Mouse (Mus musculus) forebrain, embryonic 16.5 days (tissue): ENCODE measurements around the gene Dnaja2. TPM values are rescaled to one million over a fixed set of nuclear protein-coding genes. Genes with fewer than 3 reads are reported as not detected.

ENCODE experiments used
- ATAC-seq: fragments of 200-750 bp; cut with Nextera tagmentation; 2 replicates; pipeline ENCODE4 v1.8.0; 2017; ENCODE audit warnings: mild to moderate bottlenecking, moderate library complexity
- H3K27ac ChIP-seq: fragments of 300-500 bp; sonication (generic); 2 replicates; pipeline ENCODE4 v1.5.1; 2014; ENCODE audit warnings: low read length, control low read depth
- H3K27me3 ChIP-seq: fragments of 300-500 bp; sonication (generic); replicated peaks from 2 replicates; pipeline ENCODE4 v1.6.1; 2014; ENCODE audit warnings: low read length; ENCODE audit not compliant: control insufficient read depth, insufficient read depth
- H3K36me3 ChIP-seq: fragments of 300-500 bp; sonication (generic); 2 replicates; pipeline ENCODE4 v1.6.1; 2014; ENCODE audit not compliant: control insufficient read depth, insufficient read depth
- H3K4me1 ChIP-seq: fragments of 300-500 bp; sonication (generic); replicated peaks from 2 replicates; pipeline ENCODE4 v1.6.1; 2014; ENCODE audit warnings: low read length; ENCODE audit not compliant: control insufficient read depth, insufficient read depth
- H3K4me2 ChIP-seq: fragments of 300-500 bp; sonication (generic); 2 replicates; pipeline ENCODE4 v1.6.1; 2014; ENCODE audit warnings: mild to moderate bottlenecking, low read length, control low read depth
- H3K4me3 ChIP-seq: fragments of 300-500 bp; sonication (generic); replicated peaks from 2 replicates; pipeline ENCODE4 v1.5.1; 2014; ENCODE audit warnings: mild to moderate bottlenecking, low read length, control low read depth
- H3K9ac ChIP-seq: fragments of 300-500 bp; sonication (generic); replicated peaks from 2 replicates; pipeline ENCODE4 v1.6.1; 2014; ENCODE audit warnings: low read depth, low read length, control low read depth
- H3K9me3 ChIP-seq: fragments of 300-500 bp; sonication (generic); 2 replicates; pipeline ENCODE4 v1.6.1; 2016; ENCODE audit warnings: low read length; ENCODE audit not compliant: control insufficient read depth
- WGBS: fragments of 180-500 bp; shearing (Covaris S2); extraction: QIAGEN DNeasy Blood & Tissue Kit; methylation state at CpG from one replicate; pipeline ENCODE4 v1.1.7; 2014; 5-methylcytosine and 5-hydroxymethylcytosine counted together
- polyA plus RNA-seq: library from polyadenylated mRNA; unstranded; fragments of >200 nt; fragmentation: Nextera tagmentation; extraction: Ambion mirVana; gene quantifications from 2 replicates; pipeline ENCODE4 v1.2.1, GENCODE M21; 2015

Dnaja2 gene
- polyA plus RNA-seq, 1 experiment from 2014 or later: 169 TPM

- ATAC-seq: no peak
- Histone ChIP-seq H3K4me1 (0 out of 2 replicates have a peak, but pooled peaks cover 4% of the 10 kb centered on the region), H3K9me3 (no peaks in the 10 kb centered on the region), H3K4me2 (no peak overlapping the region), H3K9ac (no peak overlapping the region), H3K4me3 (no peak overlapping the region), H3K27ac (no peak overlapping the region), H3K36me3 (no peaks in the 10 kb centered on the region), H3K27me3 (no peaks in the 10 kb centered on the region)
- WGBS: 92% methylated on average over 1 of the region's 1 CpGs
Observed at GRCm38 (mm10) chr8:85591532-85591931, 36.4 kb upstream of the Dnaja2 start.

GRCm38 (mm10) chr8:85590258-85590657 lies 35.1 kb upstream of the Dnaja2 start:
- H3K9ac ChIP-seq: no peak overlapping the region
- H3K4me2 ChIP-seq: no peak overlapping the region
- WGBS: 80% methylated on average over 1 of the region's 1 CpGs
- ATAC-seq: no peak
- H3K9me3 ChIP-seq: no peaks in the 10 kb centered on the region
- no peaks in the 10 kb centered on the region for H3K4me1 ChIP-seq
- no peaks in the 10 kb centered on the region for H3K27me3 ChIP-seq
- no peak overlapping the region for H3K27ac ChIP-seq
- H3K4me3 ChIP-seq: no peak overlapping the region
- H3K36me3 ChIP-seq: no peaks in the 10 kb centered on the region

- no peak overlapping the region for H3K4me2 ChIP-seq
- no peak overlapping the region for H3K27ac ChIP-seq
- ATAC-seq: no peak
- no peaks in the 10 kb centered on the region for H3K4me1 ChIP-seq
- no peaks in the 10 kb centered on the region for H3K36me3 ChIP-seq
- H3K9ac ChIP-seq: no peak overlapping the region
- H3K27me3 ChIP-seq: no peaks in the 10 kb centered on the region
- WGBS: 91% methylated on average over 2 of the region's 2 CpGs
- no peaks in the 10 kb centered on the region for H3K9me3 ChIP-seq
- H3K4me3 ChIP-seq: no peak overlapping the region
Observed at GRCm38 (mm10) chr8:85588596-85588995, 33.5 kb upstream of the Dnaja2 start.

- no peak for ATAC-seq
Observed at GRCm38 (mm10) chr8:85577666-85578065, 22.5 kb upstream of the Dnaja2 start.

GRCm38 (mm10) chr8:85573972-85574496 lies 18.9 kb upstream of the Dnaja2 start:
- H3K9me3 ChIP-seq: no peaks in the 10 kb centered on the region
- no peaks in the 10 kb centered on the region for H3K4me1 ChIP-seq
- no peak overlapping the region for H3K27ac ChIP-seq
- H3K4me3 ChIP-seq: no peak overlapping the region
- no peaks in the 10 kb centered on the region for H3K36me3 ChIP-seq
- no peak for ATAC-seq
- H3K4me2 ChIP-seq: no peak overlapping the region
- no peaks in the 10 kb centered on the region for H3K27me3 ChIP-seq
- no peak overlapping the region for H3K9ac ChIP-seq
- 86% methylated on average over 2 of the region's 2 CpGs for WGBS

More at GRCm38 (mm10) chr8:85577666-85578065, 22.5 kb upstream of the Dnaja2 start:
- 94% methylated on average over 3 of the region's 3 CpGs for WGBS
- H3K9ac ChIP-seq: no peak overlapping the region
- no peak overlapping the region for H3K4me3 ChIP-seq
- H3K27me3 ChIP-seq: no peaks in the 10 kb centered on the region
- no peaks in the 10 kb centered on the region for H3K4me1 ChIP-seq
- no peak overlapping the region for H3K27ac ChIP-seq
- no peak overlapping the region for H3K4me2 ChIP-seq
- H3K9me3 ChIP-seq: no peaks in the 10 kb centered on the region
- H3K36me3 ChIP-seq: no peaks in the 10 kb centered on the region

GRCm38 (mm10) chr8:85570466-85570865 lies 15.3 kb upstream of the Dnaja2 start:
- Histone ChIP-seq H3K4me3 (no peak overlapping the region), H3K27ac (no peak overlapping the region), H3K9ac (no peak overlapping the region), H3K4me1 (no peaks in the 10 kb centered on the region), H3K9me3 (no peaks in the 10 kb centered on the region), H3K27me3 (no peaks in the 10 kb centered on the region), H3K4me2 (no peak overlapping the region), H3K36me3 (no peaks in the 10 kb centered on the region)
- WGBS: 85% methylated on average over 4 of the region's 4 CpGs
- ATAC-seq: no peak

GRCm38 (mm10) chr8:85567801-85568200 lies 12.7 kb upstream of the Dnaja2 start:
- H3K36me3 ChIP-seq: no peaks in the 10 kb centered on the region
- 98% methylated on average over 2 of the region's 2 CpGs for WGBS
- H3K4me2 ChIP-seq: no peak overlapping the region
- H3K27me3 ChIP-seq: no peaks in the 10 kb centered on the region
- no peak overlapping the region for H3K27ac ChIP-seq
- no peak overlapping the region for H3K4me3 ChIP-seq
- no peak for ATAC-seq
- no peaks in the 10 kb centered on the region for H3K9me3 ChIP-seq
- no peak overlapping the region for H3K9ac ChIP-seq
- no peaks in the 10 kb centered on the region for H3K4me1 ChIP-seq

GRCm38 (mm10) chr8:85565186-85565585 lies 10.0 kb upstream of the Dnaja2 start:
- Histone ChIP-seq H3K27ac (no peak overlapping the region), H3K27me3 (no peaks in the 10 kb centered on the region), H3K9me3 (no peaks in the 10 kb centered on the region), H3K9ac (no peak overlapping the region), H3K4me2 (no peak overlapping the region), H3K4me1 (no peaks in the 10 kb centered on the region), H3K4me3 (no peak overlapping the region), H3K36me3 (no peaks in the 10 kb centered on the region)
- WGBS: 87% methylated on average over 3 of the region's 3 CpGs
- ATAC-seq: no peak

GRCm38 (mm10) chr8:85563336-85563735 lies 8.2 kb upstream of the Dnaja2 start:
- ATAC-seq: no peak
- Histone ChIP-seq H3K4me3 (no peak overlapping the region), H3K4me1 (no peaks in the 10 kb centered on the region), H3K9ac (no peak overlapping the region), H3K27ac (no peak overlapping the region), H3K27me3 (no peaks in the 10 kb centered on the region), H3K36me3 (no peaks in the 10 kb centered on the region), H3K9me3 (no peaks in the 10 kb centered on the region), H3K4me2 (no peak overlapping the region)
- 96% methylated on average over 8 of the region's 8 CpGs for WGBS

GRCm38 (mm10) chr8:85559966-85560365 lies 4.8 kb upstream of the Dnaja2 start:
- Histone ChIP-seq H3K27me3 (no peaks in the 10 kb centered on the region), H3K9ac (no peak overlapping the region), H3K9me3 (no peaks in the 10 kb centered on the region), H3K36me3 (no peaks in the 10 kb centered on the region), H3K4me3 (no peak overlapping the region), H3K27ac (no peak overlapping the region), H3K4me1 (peaks cover 5% of the 10 kb centered on the region), H3K4me2 (no peak overlapping the region)
- 73% methylated on average over 2 of the region's 2 CpGs for WGBS
- ATAC-seq: no peak
